Mouse (Mus musculus) ES-E14 (cell line): ENCODE results near the gene Tbl1xr1.

Source experiments
- CHD2 ChIP-seq: IDR thresholded peaks from 2 replicates; pipeline ENCODE4 v1.6.1; 2014; ENCODE audit warnings: mild to moderate bottlenecking, low read depth, low read length, inconsistent platforms
- HCFC1 ChIP-seq: IDR thresholded peaks from 2 replicates; pipeline ENCODE4 v1.6.1; 2012; ENCODE audit warnings: low read length, inconsistent platforms, borderline replicate concordance; ENCODE audit not compliant: insufficient read depth
- MAFK ChIP-seq: IDR thresholded peaks from 2 replicates; pipeline ENCODE4 v1.6.1; 2014; ENCODE audit warnings: mild to moderate bottlenecking, low read depth, low read length, inconsistent platforms; ENCODE audit not compliant: insufficient read depth
- ZNF384 ChIP-seq: IDR thresholded peaks from 2 replicates; pipeline ENCODE4 v1.6.1; 2012; ENCODE audit warnings: low read depth, low read length, inconsistent platforms

DNA sequence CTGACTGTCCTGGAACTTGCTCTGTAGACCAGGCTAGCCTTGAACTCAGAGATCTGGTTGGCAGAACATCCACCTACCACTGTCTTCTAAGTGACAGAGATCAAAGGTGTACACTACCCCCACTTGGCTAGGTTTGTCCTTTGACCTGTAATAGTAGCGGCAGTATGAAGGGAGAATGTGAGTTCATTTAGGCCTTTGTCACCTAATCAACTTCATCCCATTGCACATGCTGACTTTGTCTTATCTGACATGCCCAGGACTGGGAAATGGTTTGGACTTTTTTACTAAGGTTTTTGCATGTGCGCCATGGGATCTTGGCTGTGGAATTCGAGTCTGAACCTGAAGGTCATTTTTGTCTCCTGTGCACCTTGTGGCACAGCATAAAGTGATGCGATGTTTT, 6.4 kb downstream of the Tbl1xr1 start:
- no peak for TF ChIP-seq MAFK
- TF ChIP-seq HCFC1, result no peak
- no peak for TF ChIP-seq CHD2
- no peak for TF ChIP-seq ZNF384
